In genomic region chr16:13733518-13734137, GRCm38 (mm10) we compare ENCODE assay signal across 7 mouse cellular contexts. TPM values are rescaled to one million over a fixed set of nuclear protein-coding genes. Genes with fewer than 3 reads are reported as not detected.
DNase-seq lines count a peak whose midpoint lies in the region; ATAC-seq and TF ChIP-seq lines count a peak whose summit lies in the region.

No protein-coding gene starts in this region.

- no peak overlapping the region for H3K4me3 ChIP-seq in ES-Bruce4 (ENCODE audit: low read depth, low read length)
- no peak overlapping the region for H3K4me3 ChIP-seq in heart, adult 2 months

- no peaks in the 10 kb centered on the region for H3K9me3 ChIP-seq in ES-Bruce4 (replicated peaks; ENCODE audit: control insufficient read depth, insufficient read depth, low read length, poor library complexity, severe bottlenecking)

- peak; percentile 70 for ATAC-seq in common myeloid progenitor, adult 5-6 weeks (replicated peaks; ENCODE audit: low read depth, poor library complexity, severe bottlenecking)
- ATAC-seq in megakaryocyte progenitor cell, adult 5-6 weeks (replicated peaks; ENCODE audit: poor library complexity), result peak; percentile 78

- DNase-seq in adipocyte (ENCODE audit: low spot score), result peak; percentile 87
- peak; percentile 62 to 82 for DNase-seq in heart, adult 2 months
- DNase-seq in layer of hippocampus, postnatal 10 days (ENCODE audit: low spot score in 2 of 2), result peak; percentile 81 to 87
- DNase-seq in spleen, adult 18-20 months, result peak; percentile 40 to 75

- intact Hi-C loops in heart, adult 2 months (cut with DNase I), result loop anchor here (5.0 to 10.0 kb wide), 4 partner anchors 91 to 619 kb away; no protein-coding TSS in a partner anchor

- no peak for TF ChIP-seq POLR2A in ES-Bruce4 (IDR thresholded peaks at IDR 0.05; ENCODE audit: insufficient read depth, low read length)
- no peak for TF ChIP-seq POLR2A in heart, adult 2 months (IDR thresholded peaks at IDR 0.05; ENCODE audit: insufficient read depth, low read depth, low read length)

- H3K27ac ChIP-seq in ES-Bruce4 (ENCODE audit: insufficient read depth, low read length), result no peak overlapping the region
- no peak overlapping the region for H3K27ac ChIP-seq in heart, adult 2 months

- 15% methylated on average over 9 of the region's 9 CpGs for WGBS in heart, adult 2 months

- no peaks in the 10 kb centered on the region; the same call in 1 of the 2 replicates for H3K36me3 ChIP-seq in ES-Bruce4 (ENCODE audit: control insufficient read depth, insufficient read depth, low read length, poor library complexity, severe bottlenecking)
- H3K36me3 ChIP-seq in heart, adult 2 months (ENCODE audit: control insufficient read depth, insufficient read depth, low read length), result no peaks in the 10 kb centered on the region

- peaks cover 2% of the 10 kb centered on the region for H3K4me1 ChIP-seq in ES-Bruce4 (ENCODE audit: control insufficient read depth, insufficient read depth, low read length)
- H3K4me1 ChIP-seq in heart, adult 2 months (ENCODE audit: control insufficient read depth, insufficient read depth, low read length), result no peaks in the 10 kb centered on the region

- no peaks in the 10 kb centered on the region for H3K27me3 ChIP-seq in ES-Bruce4 (ENCODE audit: control insufficient read depth, insufficient read depth, low read length, poor library complexity, severe bottlenecking)
- no peaks in the 10 kb centered on the region for H3K27me3 ChIP-seq in heart, adult 2 months (ENCODE audit: control insufficient read depth, insufficient read depth, low read length)

- no peaks in the 10 kb centered on the region for H3K79me2 ChIP-seq in heart, adult 2 months (replicated peaks; ENCODE audit: control insufficient read depth, insufficient read depth, low read length)

- TF ChIP-seq CTCF in ES-Bruce4 (IDR thresholded peaks at IDR 0.05; ENCODE audit: low read depth, low read length), result peak; percentile 87
- peak; percentile 91 for TF ChIP-seq CTCF in heart, adult 2 months (IDR thresholded peaks at IDR 0.05)

- TF ChIP-seq EP300 in ES-Bruce4 (IDR thresholded peaks at IDR 0.05; ENCODE audit: insufficient read depth, low read depth, low read length), result 0 out of 2 replicates have a peak, but pooled peaks have one; percentile 3
- TF ChIP-seq EP300 in heart, adult 2 months (IDR thresholded peaks at IDR 0.05; ENCODE audit: insufficient read depth, low read depth, low read length), result no peak

- no peak overlapping the region for H3K9ac ChIP-seq in ES-Bruce4 (ENCODE audit: low read depth, poor library complexity, severe bottlenecking)
- no peak overlapping the region for H3K9ac ChIP-seq in heart, adult 2 months (ENCODE audit: low read depth, low read length)

RNA-seq across cellular contexts. Expression of gene Pla2g10, which starts 2.8 kb away (rescaled TPM):
- polyA plus RNA-seq in ES-Bruce4 (2011; ENCODE audit: insufficient read depth, insufficient read length, low read depth, missing spikeins), result 7.8 and 11.8 TPM in 2 replicates
- total RNA-seq in common myeloid progenitor, adult 5-6 weeks (2017), result not detected in 2 replicates
- not detected for total RNA-seq in heart, adult 2 months (2021)
- polyA plus RNA-seq in heart, adult 2 months (2012; rRNA removed), result 0.16 TPM in 1 of 2 replicates, not detected in the other
- not detected for total RNA-seq in layer of hippocampus, postnatal 10 days (2021)
- not detected in 2 replicates for total RNA-seq in megakaryocyte progenitor cell, adult 5-6 weeks (2015)
- total RNA-seq in megakaryocyte progenitor cell, adult 5-6 weeks (2017), result not detected in 2 replicates

RNA-seq across cellular contexts. Expression of gene Rrn3, which starts 46.9 kb away (rescaled TPM):
- 131 and 134 TPM in 2 replicates for polyA plus RNA-seq in ES-Bruce4 (2011; ENCODE audit: insufficient read depth, insufficient read length, low read depth, missing spikeins)
- total RNA-seq in common myeloid progenitor, adult 5-6 weeks (2017), result 52.6 and 58.4 TPM in 2 replicates
- total RNA-seq in heart, adult 2 months (2021), result 10 to 100 TPM; 37.9 to 38.3 TPM
- polyA plus RNA-seq in heart, adult 2 months (2012; rRNA removed), result 17.2 and 25.4 TPM in 2 replicates
- total RNA-seq in layer of hippocampus, postnatal 10 days (2021), result 10 to 100 TPM; 44.8 to 46.5 TPM
- 28.7 and 34.7 TPM in 2 replicates for total RNA-seq in megakaryocyte progenitor cell, adult 5-6 weeks (2015)
- 45.2 and 49.6 TPM in 2 replicates for total RNA-seq in megakaryocyte progenitor cell, adult 5-6 weeks (2017)
